In the genomic region with DNA sequence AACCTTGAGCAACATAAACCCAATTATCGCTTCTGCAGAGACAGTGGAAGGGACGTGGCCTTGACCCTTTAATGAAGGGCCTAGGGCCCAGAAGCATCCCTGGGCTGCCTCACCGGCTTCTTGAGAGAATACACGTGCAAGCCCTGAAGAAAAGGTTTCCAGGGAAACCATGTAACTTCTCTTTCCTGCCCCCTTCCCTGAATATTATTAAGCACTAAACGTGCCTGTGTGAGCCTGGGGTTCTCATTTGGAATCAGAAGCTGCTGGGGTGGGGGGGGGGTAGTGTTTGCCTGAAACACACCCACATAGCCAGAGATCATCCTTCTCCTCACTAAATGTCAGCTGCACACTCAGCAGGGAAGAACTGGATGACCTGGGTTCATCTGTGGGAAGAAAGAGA, we compare ENCODE assay signal across 23 mouse cellular contexts. TPM values are rescaled to one million over a fixed set of nuclear protein-coding genes. Genes with fewer than 3 reads are reported as not detected.
A peak's percentile ranks its signal among the peaks of the same experiment; 100 is the strongest.
DNase-seq lines count a peak whose midpoint lies in the region; ATAC-seq and TF ChIP-seq lines count a peak whose summit lies in the region.
"Had no signal": no experiment of that assay in that cellular context is flagged by ENCODE, and none has a peak within 500 bp of the region (broad histone marks: within the 10 kb centered on the region; RNA-seq: fewer than 3 reads in every experiment).

No protein-coding gene starts in this region.

- WGBS in hindbrain, embryonic 12.5 days: 30% methylated on average over 5 of the region's 5 CpGs
- WGBS in hindbrain, embryonic 10.5 days: 39% methylated on average over 5 of the region's 5 CpGs
- WGBS in forebrain, embryonic 13.5 days: 21% methylated on average over 5 of the region's 5 CpGs
- 17% methylated on average over 5 of the region's 5 CpGs for WGBS in hindbrain, embryonic 16.5 days
- WGBS in midbrain, postnatal 0 days: 17% methylated on average over 5 of the region's 5 CpGs

- H3K9me3 ChIP-seq in hindbrain, embryonic 12.5 days (replicated peaks): no peaks in the 10 kb centered on the region
- H3K9me3 ChIP-seq in hindbrain, embryonic 10.5 days: no peaks in the 10 kb centered on the region
- H3K9me3 ChIP-seq in forebrain, embryonic 13.5 days (replicated peaks): no peaks in the 10 kb centered on the region
- no peaks in the 10 kb centered on the region for H3K9me3 ChIP-seq in hindbrain, embryonic 16.5 days (ENCODE audit: control insufficient read depth, low read length)
- H3K9me3 ChIP-seq in midbrain, postnatal 0 days (ENCODE audit: low read length): no peaks in the 10 kb centered on the region
- H3K9me3 ChIP-seq: embryonic facial prominence, embryonic 12.5 days; neural tube, embryonic 15.5 days had no signal

- H3K27me3 ChIP-seq in hindbrain, embryonic 12.5 days: no peaks in the 10 kb centered on the region
- H3K27me3 ChIP-seq in hindbrain, embryonic 10.5 days (ENCODE audit: insufficient read depth, poor library complexity, severe bottlenecking): no peaks in the 10 kb centered on the region
- no peaks in the 10 kb centered on the region for H3K27me3 ChIP-seq in forebrain, embryonic 13.5 days
- H3K27me3 ChIP-seq in hindbrain, embryonic 16.5 days (replicated peaks; ENCODE audit: control insufficient read depth, insufficient read depth, low read length): no peaks in the 10 kb centered on the region
- no peaks in the 10 kb centered on the region for H3K27me3 ChIP-seq in midbrain, postnatal 0 days (ENCODE audit: insufficient read depth, low read length)
- H3K27me3 ChIP-seq: CH12.LX; embryonic facial prominence, embryonic 12.5 days; neural tube, embryonic 15.5 days had no signal

- H3K4me2 ChIP-seq in hindbrain, embryonic 12.5 days (replicated peaks): no peak overlapping the region
- no peak overlapping the region for H3K4me2 ChIP-seq in forebrain, embryonic 13.5 days
- H3K4me2 ChIP-seq in hindbrain, embryonic 16.5 days (ENCODE audit: low read length): no peak overlapping the region
- H3K4me2 ChIP-seq in midbrain, postnatal 0 days (ENCODE audit: low read depth, low read length, poor library complexity, severe bottlenecking): no peak overlapping the region
- H3K4me2 ChIP-seq: embryonic facial prominence, embryonic 12.5 days; neural tube, embryonic 15.5 days had no signal

- no peak for DNase-seq in hindbrain, embryonic 10.5 days (ENCODE audit: low spot score)
- peak; percentile 26 for DNase-seq in midbrain, postnatal 0 days (ENCODE audit: low spot score)
- DNase-seq in frontal cortex, postnatal 14 days (ENCODE audit: low spot score in 2 of 2): no peak
- no peak for DNase-seq in cerebellum, postnatal 10 days
- DNase-seq: adrenal gland, postnatal 36 days; cerebellum, adult 8-10 months; gastrocnemius, postnatal 25 days; kidney, adult 2 months; kidney, postnatal 10 days; left cerebral cortex, postnatal 4 days; liver; lung, postnatal 10 days; right cerebral cortex, postnatal 14 days; spleen, adult 18-20 months; thymus, postnatal 4 days had no signal

- H3K4me1 ChIP-seq in hindbrain, embryonic 12.5 days: no peaks in the 10 kb centered on the region
- H3K4me1 ChIP-seq in hindbrain, embryonic 10.5 days (replicated peaks): peaks cover 5% of the 10 kb centered on the region; the same call in 1 of the 2 replicates
- H3K4me1 ChIP-seq in forebrain, embryonic 13.5 days: no peaks in the 10 kb centered on the region
- H3K4me1 ChIP-seq in hindbrain, embryonic 16.5 days (ENCODE audit: control insufficient read depth, insufficient read depth, low read depth, low read length): no peaks in the 10 kb centered on the region
- 0 out of 2 replicates have a peak, but pooled peaks cover 3% of the 10 kb centered on the region for H3K4me1 ChIP-seq in midbrain, postnatal 0 days (ENCODE audit: insufficient read depth, low read length)
- H3K4me1 ChIP-seq: embryonic facial prominence, embryonic 12.5 days had no signal

- no peak overlapping the region for H3K9ac ChIP-seq in hindbrain, embryonic 12.5 days
- H3K9ac ChIP-seq in forebrain, embryonic 13.5 days: 0 out of 2 replicates have a peak overlapping the region, but pooled peaks have one; percentile 16
- no peak overlapping the region for H3K9ac ChIP-seq in hindbrain, embryonic 16.5 days (ENCODE audit: low read depth, low read length)
- H3K9ac ChIP-seq in midbrain, postnatal 0 days (replicated peaks; ENCODE audit: low read length, poor library complexity, severe bottlenecking): no peak overlapping the region
- H3K9ac ChIP-seq: embryonic facial prominence, embryonic 12.5 days; neural tube, embryonic 15.5 days had no signal

- no peak overlapping the region for H3K4me3 ChIP-seq in hindbrain, embryonic 12.5 days
- no peak overlapping the region for H3K4me3 ChIP-seq in hindbrain, embryonic 10.5 days
- no peak overlapping the region for H3K4me3 ChIP-seq in forebrain, embryonic 13.5 days
- H3K4me3 ChIP-seq in hindbrain, embryonic 16.5 days (ENCODE audit: low read length): no peak overlapping the region
- H3K4me3 ChIP-seq in midbrain, postnatal 0 days (ENCODE audit: low read depth, low read length): no peak overlapping the region
- H3K4me3 ChIP-seq: embryonic facial prominence, embryonic 12.5 days; erythroblast, embryonic 14.5 days; layer of hippocampus, adult 2 months; neural tube, embryonic 15.5 days had no signal

- no peaks in the 10 kb centered on the region for H3K36me3 ChIP-seq in hindbrain, embryonic 12.5 days
- H3K36me3 ChIP-seq in hindbrain, embryonic 10.5 days: no peaks in the 10 kb centered on the region
- H3K36me3 ChIP-seq in forebrain, embryonic 13.5 days (ENCODE audit: poor library complexity, severe bottlenecking): no peaks in the 10 kb centered on the region
- H3K36me3 ChIP-seq in hindbrain, embryonic 16.5 days (ENCODE audit: control insufficient read depth, insufficient read depth, low read length): no peaks in the 10 kb centered on the region
- no peaks in the 10 kb centered on the region for H3K36me3 ChIP-seq in midbrain, postnatal 0 days (ENCODE audit: insufficient read depth, low read length)
- H3K36me3 ChIP-seq: embryonic facial prominence, embryonic 12.5 days; neural tube, embryonic 15.5 days had no signal

- H3K27ac ChIP-seq in hindbrain, embryonic 12.5 days: no peak overlapping the region
- no peak overlapping the region for H3K27ac ChIP-seq in hindbrain, embryonic 10.5 days
- H3K27ac ChIP-seq in forebrain, embryonic 13.5 days: 0 out of 2 replicates have a peak overlapping the region, but pooled peaks have one; percentile 19
- no peak overlapping the region for H3K27ac ChIP-seq in hindbrain, embryonic 16.5 days (ENCODE audit: low read depth, low read length)
- H3K27ac ChIP-seq in midbrain, postnatal 0 days (ENCODE audit: low read depth, low read length): peak overlapping the region; percentile 51; the same call in 1 of the 2 replicates
- H3K27ac ChIP-seq: embryonic facial prominence, embryonic 12.5 days; layer of hippocampus, adult 2 months; neural tube, embryonic 15.5 days had no signal

- ATAC-seq in hindbrain, embryonic 12.5 days (ENCODE audit: low FRiP score): 0 out of 2 replicates have a peak, but pooled peaks have one; percentile 19
- no peak for ATAC-seq in forebrain, embryonic 13.5 days
- ATAC-seq in hindbrain, embryonic 16.5 days: peak; percentile 64
- ATAC-seq in midbrain, postnatal 0 days (ENCODE audit: low FRiP score): peak; percentile 75

- no peak for TF ChIP-seq CTCF in midbrain, postnatal 0 days (IDR thresholded peaks at IDR 0.05)

RNA-seq across cellular contexts. Expression of a gene that starts 49.7 kb away (rescaled TPM):
- polyA plus RNA-seq in hindbrain, embryonic 12.5 days (2016; fragmentation: Nextera tagmentation; extraction: Ambion mirVana): 1.4 and 1.9 TPM in 2 replicates
- polyA plus RNA-seq in hindbrain, embryonic 10.5 days (2016; fragmentation: Nextera tagmentation; extraction: Ambion mirVana): 1.00 and 1.2 TPM in 2 replicates
- polyA plus RNA-seq in forebrain, embryonic 13.5 days (2015; fragmentation: Nextera tagmentation; extraction: Ambion mirVana): 0.60 and 0.61 TPM in 2 replicates
- 0.98 and 1.4 TPM in 2 replicates for polyA plus RNA-seq in hindbrain, embryonic 16.5 days (2015; fragmentation: Nextera tagmentation; extraction: Ambion mirVana)
- 1.9 and 3.0 TPM in 2 replicates for total RNA-seq in midbrain, postnatal 0 days (2014; rRNA removed)
- polyA plus RNA-seq in midbrain, postnatal 0 days (2015; fragmentation: Nextera tagmentation; extraction: Ambion mirVana): 0.78 and 0.86 TPM in 2 replicates

Comparison
In these comparisons a context has a peak if more than half of its experiments do, and no peak if none do; other contexts are left out.
1. H3K27ac ChIP-seq: peak in forebrain, embryonic 13.5 days (single experiment) and midbrain, postnatal 0 days (single experiment); none in hindbrain, embryonic 12.5 days (single experiment), hindbrain, embryonic 10.5 days (single experiment) and hindbrain, embryonic 16.5 days (single experiment).